Mouse (Mus musculus): ENCODE measurements around the gene Hist1h2bn.

DNA sequence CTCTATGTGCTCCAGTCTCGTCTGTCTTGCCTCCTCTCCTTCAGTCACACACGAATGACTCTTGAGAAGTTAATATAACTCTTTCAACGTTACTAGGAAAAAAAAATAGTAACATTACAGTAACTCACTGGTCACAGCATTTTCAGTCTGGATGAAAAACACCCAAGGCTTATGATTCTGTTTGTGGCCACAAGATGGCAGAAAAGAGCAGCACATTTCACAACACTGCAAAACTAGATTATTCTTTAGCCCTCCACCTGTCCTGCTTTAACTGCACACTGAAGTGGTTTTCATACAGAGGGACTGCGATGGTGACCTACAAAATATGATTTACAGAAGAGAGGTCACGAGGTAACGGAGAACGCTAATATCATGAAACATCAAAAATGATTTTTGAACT is 39.2 kb upstream of the Hist1h2bn start:
- no peak for TF ChIP-seq POLR2A (IDR thresholded peaks at IDR 0.05; ENCODE audit: control insufficient read depth in 1 of 2, insufficient read depth in 1 of 2, low read depth in 1 of 2, low read length in 2 of 2, poor library complexity in 1 of 2)
- no peak for TF ChIP-seq NELFE (IDR thresholded peaks at IDR 0.05; ENCODE audit: low read depth, low read length)
- TF ChIP-seq ZC3H11A (IDR thresholded peaks at IDR 0.05; ENCODE audit: low read depth, low read length) = no peak
- no peak for TF ChIP-seq USF1 (IDR thresholded peaks at IDR 0.05; ENCODE audit: low read depth, low read length)
- TF ChIP-seq ZNF384 (IDR thresholded peaks at IDR 0.05; ENCODE audit: low read depth, low read length) = no peak
- TF ChIP-seq MEF2A (IDR thresholded peaks at IDR 0.05; ENCODE audit: extremely low read depth, insufficient replicate concordance, low read depth, low read length, poor library complexity, severe bottlenecking) = no peak
- TF ChIP-seq CTCF (IDR thresholded peaks at IDR 0.05 in 2 of 3, conservative IDR thresholded peaks at IDR 0.05 in 1 of 3; ENCODE audit: control insufficient read depth in 1 of 3, insufficient read depth in 1 of 3, low read depth in 2 of 3, low read length in 3 of 3, poor library complexity in 1 of 3, severe bottlenecking in 1 of 3) = peak in 2 of 3 experiments; percentile 28 to 82; a peak in 3 of 6 replicates

Data from MEL (cell line).